Mouse (Mus musculus) heart, postnatal 4 days (tissue): ENCODE results near the gene Cox6b1. TPM values are rescaled to one million over a fixed set of nuclear protein-coding genes. Genes with fewer than 3 reads are reported as not detected.

Experiments used
- DNase-seq: peaks from one replicate; pipeline ENCODE4 v3.0.0; 2021
- total RNA-seq, 2 experiments: library from RNA; stranded (reverse); gene quantifications; 2 replicates each; pipeline ENCODE4 v1.2.3; 2021

The Cox6b1 gene
- total RNA-seq = 1,000 to 10,000 TPM; 2,883 to 3,014 TPM

- DNase-seq = peak; percentile 91
Observed at GRCm38 (mm10) chr7:30625530-30626384, at the start of gene Cox6b1. Gene Cox6b1 (minus strand): TSS chr7:30626151.

GRCm38 (mm10) chr7:30671480-30671879, 45.5 kb upstream of the Cox6b1 start, which contains the start of gene Pmis2:
Gene Pmis2 (minus strand): TSS chr7:30671605.
- no peak for DNase-seq

- DNase-seq = no peak
Observed at GRCm38 (mm10) chr7:30669229-30669628, 43.3 kb upstream of the Cox6b1 start.

- no peak for DNase-seq
Observed at GRCm38 (mm10) chr7:30665321-30665720, 39.4 kb upstream of the Cox6b1 start.

GRCm38 (mm10) chr7:30664529-30665200, 38.7 kb upstream of the Cox6b1 start, which contains the start of gene Haus5:
Gene Haus5 (minus strand): TSS chr7:30664994.
- DNase-seq = peak; percentile 93

- DNase-seq = peak; percentile 98
Observed at GRCm38 (mm10) chr7:30649591-30650540, 23.9 kb upstream of the Cox6b1 start, which contains the start of gene Rbm42. Gene Rbm42 (minus strand): TSS chr7:30650317.

GRCm38 (mm10) chr7:30639083-30639482, 13.1 kb upstream of the Cox6b1 start:
- no peak for DNase-seq

GRCm38 (mm10) chr7:30636395-30636794, 10.4 kb upstream of the Cox6b1 start:
- no peak for DNase-seq

GRCm38 (mm10) chr7:30635752-30636151, 9.8 kb upstream of the Cox6b1 start, which contains the start of gene Etv2:
Gene Etv2 (minus strand): TSS chr7:30635852.
- DNase-seq = no peak

- DNase-seq = peak; percentile 73
Observed at GRCm38 (mm10) chr7:30634621-30635020, 8.7 kb upstream of the Cox6b1 start.

GRCm38 (mm10) chr7:30633762-30634412, 7.9 kb upstream of the Cox6b1 start:
- DNase-seq = no peak

GRCm38 (mm10) chr7:30629013-30629412, 3.1 kb upstream of the Cox6b1 start:
- DNase-seq = no peak

GRCm38 (mm10) chr7:30626647-30627046, 696 bp upstream of the Cox6b1 start:
- no peak for DNase-seq

- DNase-seq = peak; percentile 58
Observed at GRCm38 (mm10) chr7:30619202-30619601, 6.7 kb downstream of the Cox6b1 start.

- no peak for DNase-seq
Observed at GRCm38 (mm10) chr7:30618658-30619057, 7.3 kb downstream of the Cox6b1 start.

GRCm38 (mm10) chr7:30615049-30615760, 10.7 kb downstream of the Cox6b1 start:
- DNase-seq = no peak

GRCm38 (mm10) chr7:30614454-30614853, 11.5 kb downstream of the Cox6b1 start:
- DNase-seq = no peak

GRCm38 (mm10) chr7:30613529-30614112, 12.3 kb downstream of the Cox6b1 start:
- peak; percentile 77 for DNase-seq

GRCm38 (mm10) chr7:30612654-30613402, 13.1 kb downstream of the Cox6b1 start, which contains the start of gene Upk1a:
Gene Upk1a (minus strand): TSS chr7:30612847.
- no peak for DNase-seq

GRCm38 (mm10) chr7:30610043-30610442, 15.9 kb downstream of the Cox6b1 start:
- peak; percentile 63 for DNase-seq
